Mouse (Mus musculus): ENCODE measurements around the gene Suv39h1. TPM values are rescaled to one million over a fixed set of nuclear protein-coding genes. Genes with fewer than 3 reads are reported as not detected.
"Not testable (repeated sequence)": the region's sequence is repeated elsewhere in the genome, so short reads cannot be mapped to it uniquely, and the experiment has no call there.

The Suv39h1 gene
- total and polyA plus RNA-seq, 3 experiments: 104 to 129 (median 122) TPM

DNA sequence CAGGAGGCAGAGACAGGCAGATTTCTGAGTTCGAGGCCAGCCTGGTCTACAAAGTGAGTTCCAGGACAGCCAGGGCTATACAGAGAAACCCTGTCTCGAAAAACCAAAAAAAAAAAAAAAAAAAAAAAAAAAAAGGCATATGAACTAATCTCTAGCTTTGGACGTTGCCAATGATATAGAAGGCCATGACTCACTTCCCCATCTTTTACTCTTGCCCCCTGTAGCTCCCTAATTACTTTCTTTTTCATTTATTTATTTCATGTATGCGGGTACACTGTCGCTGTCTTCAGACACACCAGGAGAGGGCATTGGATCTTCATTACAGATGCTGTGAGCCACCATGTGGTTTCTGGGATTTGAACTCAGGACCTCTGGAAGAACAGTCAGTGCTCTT is 16.4 kb upstream of the Suv39h1 start:
- DNase-seq (ENCODE audit: low read depth, low spot score): peak; percentile 77
- not testable (repeated sequence) for H3K9me3 ChIP-seq (replicated peaks; ENCODE audit: insufficient read depth, low read length); H3K27me3 ChIP-seq (ENCODE audit: control insufficient read depth in 1 of 2, insufficient read depth in 2 of 2, low read length in 2 of 2)
- Histone ChIP-seq H3K9ac (ENCODE audit: control insufficient read depth, low read depth, low read length, poor library complexity, severe bottlenecking) (peak overlapping the region; percentile 85), H3K79me2 (ENCODE audit: control insufficient read depth, insufficient read depth, low read length, poor library complexity) (peaks cover 21% of the 10 kb centered on the region), H3K27ac (ENCODE audit: control insufficient read depth, low read depth, low read length) (peak overlapping the region; percentile 97), H3K36me3 (ENCODE audit: control insufficient read depth in 1 of 2, insufficient read depth in 2 of 2, low read length in 2 of 2) (peaks cover 10 to 23% of the 10 kb centered on the region in 2 experiments), H3K4me3 (ENCODE audit: control insufficient read depth in 1 of 2, insufficient read depth in 1 of 2, low read depth in 2 of 2, low read length in 2 of 2) (peak overlapping the region; percentile 63 to 75), H3K4me1 (ENCODE audit: control insufficient read depth in 1 of 2, insufficient read depth in 2 of 2, low read length in 2 of 2) (peaks cover 3 to 23% of the 10 kb centered on the region in 2 experiments)
- TF ChIP-seq MAX (IDR thresholded peaks at IDR 0.05; ENCODE audit: low read length): peak; percentile 16; the same call in 1 of the 2 replicates
- 0 out of 2 replicates have a peak, but pooled peaks have one; percentile 33 for TF ChIP-seq MAZ (IDR thresholded peaks at IDR 0.05; ENCODE audit: low read depth, low read length)
- TF ChIP-seq MXI1 (IDR thresholded peaks at IDR 0.05; ENCODE audit: low read depth, low read length): peak; percentile 45; the same call in 1 of the 2 replicates
- TF ChIP-seq MYC (IDR thresholded peaks at IDR 0.05; ENCODE audit: low read depth, low read length): peak; percentile 37; the same call in 1 of the 2 replicates
- TF ChIP-seq ZNF384 (IDR thresholded peaks at IDR 0.05; ENCODE audit: low read depth, low read length): peak; percentile 94
- peak; percentile 40 to 61; a peak in 3 of 4 replicates for TF ChIP-seq EP300 (IDR thresholded peaks at IDR 0.05; ENCODE audit: low read depth in 1 of 2, low read length in 2 of 2)
- peak; percentile 62; the same call in 1 of the 2 replicates for TF ChIP-seq ETS1 (IDR thresholded peaks at IDR 0.05; ENCODE audit: low read depth, low read length)
- TF ChIP-seq CTCF (IDR thresholded peaks at IDR 0.05 in 2 of 3, conservative IDR thresholded peaks at IDR 0.05 in 1 of 3; ENCODE audit: control insufficient read depth in 1 of 3, insufficient read depth in 1 of 3, low read depth in 2 of 3, low read length in 3 of 3, poor library complexity in 1 of 3, severe bottlenecking in 1 of 3): peak in 1 of 3 experiments; percentile 31; a peak in 2 of 6 replicates

GRCm38 (mm10) chrX:8090346-8090953 is 15.9 kb upstream of the Suv39h1 start, which contains the start of gene Was:
TSS of gene Was (minus strand) at chrX:8090498.
- peak within 1 kb of the TSS; percentile 85 for H3K9ac ChIP-seq (ENCODE audit: control insufficient read depth, low read depth, low read length, poor library complexity, severe bottlenecking)
- TF ChIP-seq MYC (IDR thresholded peaks at IDR 0.05; ENCODE audit: low read depth, low read length) (no peak), ZNF384 (IDR thresholded peaks at IDR 0.05; ENCODE audit: low read depth, low read length) (no peak; the same call in 1 of the 2 replicates), BHLHE40 (IDR thresholded peaks at IDR 0.05; ENCODE audit: borderline replicate concordance, low read depth, low read length) (no peak), HCFC1 (IDR thresholded peaks at IDR 0.05; ENCODE audit: low read depth, low read length) (peak; percentile 80), GABPA (IDR thresholded peaks at IDR 0.05; ENCODE audit: low read depth, low read length) (no peak), KAT2A (conservative IDR thresholded peaks at IDR 0.05; ENCODE audit: low read depth, low read length) (no peak; the same call in 1 of the 2 replicates), NRF1 (IDR thresholded peaks at IDR 0.05; ENCODE audit: insufficient read depth, low read depth, low read length, poor library complexity, severe bottlenecking) (no peak), MXI1 (IDR thresholded peaks at IDR 0.05; ENCODE audit: low read depth, low read length) (no peak; the same call in 1 of the 2 replicates), ZMIZ1 (IDR thresholded peaks at IDR 0.05; ENCODE audit: low read depth, low read length) (peak; percentile 90), MEF2A (IDR thresholded peaks at IDR 0.05; ENCODE audit: extremely low read depth, insufficient replicate concordance, low read depth, low read length, poor library complexity, severe bottlenecking) (no peak), USF2 (IDR thresholded peaks at IDR 0.05; ENCODE audit: borderline replicate concordance in 1 of 2, insufficient read depth in 1 of 2, low read depth in 1 of 2, low read length in 2 of 2) (no peak), MAX (IDR thresholded peaks at IDR 0.05; ENCODE audit: low read length) (no peak), TBP (IDR thresholded peaks at IDR 0.05; ENCODE audit: low read depth, low read length) (peak; percentile 93), JUND (IDR thresholded peaks at IDR 0.05; ENCODE audit: low read depth, low read length) (no peak), EP300 (IDR thresholded peaks at IDR 0.05; ENCODE audit: low read depth in 1 of 2, low read length in 2 of 2) (peak; percentile 25 to 42; a peak in 1 of 4 replicates), MAFK (IDR thresholded peaks at IDR 0.05; ENCODE audit: borderline replicate concordance, low read depth, low read length) (no peak), NELFE (IDR thresholded peaks at IDR 0.05; ENCODE audit: low read depth, low read length) (peak; percentile 92), UBTF (IDR thresholded peaks at IDR 0.05; ENCODE audit: borderline replicate concordance, insufficient read depth, low read depth, low read length) (no peak), ZC3H11A (IDR thresholded peaks at IDR 0.05; ENCODE audit: low read depth, low read length) (no peak), USF1 (IDR thresholded peaks at IDR 0.05; ENCODE audit: low read depth, low read length) (no peak), CTCF (IDR thresholded peaks at IDR 0.05 in 2 of 3, conservative IDR thresholded peaks at IDR 0.05 in 1 of 3; ENCODE audit: control insufficient read depth in 1 of 3, insufficient read depth in 1 of 3, low read depth in 2 of 3, low read length in 3 of 3, poor library complexity in 1 of 3, severe bottlenecking in 1 of 3) (no peak), MAZ (IDR thresholded peaks at IDR 0.05; ENCODE audit: low read depth, low read length) (no peak), MYB (IDR thresholded peaks at IDR 0.05; ENCODE audit: low read depth, low read length) (no peak), CHD1 (IDR thresholded peaks at IDR 0.05; ENCODE audit: low read depth, low read length) (no peak), RCOR1 (IDR thresholded peaks at IDR 0.05; ENCODE audit: low read depth, low read length) (no peak)

More at GRCm38 (mm10) chrX:8090346-8090953, 15.9 kb upstream of the Suv39h1 start, which contains the start of gene Was:
- Histone ChIP-seq H3K27ac (ENCODE audit: control insufficient read depth, low read depth, low read length) (peak within 1 kb of the TSS; percentile 97), H3K27me3 (ENCODE audit: control insufficient read depth in 1 of 2, insufficient read depth in 2 of 2, low read length in 2 of 2) (no peaks in the 10 kb centered on the region), H3K9me3 (replicated peaks; ENCODE audit: insufficient read depth, low read length) (no peaks in the 10 kb centered on the region), H3K79me2 (ENCODE audit: control insufficient read depth, insufficient read depth, low read length, poor library complexity) (peaks cover 21% of the 10 kb centered on the region), H3K4me1 (ENCODE audit: control insufficient read depth in 1 of 2, insufficient read depth in 2 of 2, low read length in 2 of 2) (peaks cover 3 to 23% of the 10 kb centered on the region in 2 experiments), H3K4me3 (ENCODE audit: control insufficient read depth in 1 of 2, insufficient read depth in 1 of 2, low read depth in 2 of 2, low read length in 2 of 2) (peak within 1 kb of the TSS; percentile 63 to 75), H3K36me3 (ENCODE audit: control insufficient read depth in 1 of 2, insufficient read depth in 2 of 2, low read length in 2 of 2) (peaks cover 10 to 23% of the 10 kb centered on the region in 2 experiments)
- peak; percentile 94 for DNase-seq (ENCODE audit: low read depth, low spot score)

All from MEL (cell line).